Mouse (Mus musculus) heart, postnatal 0 days (tissue): Measurements from ENCODE around the gene Prm2.

Source experiments
- CTCF ChIP-seq: IDR thresholded peaks from 2 replicates; pipeline ENCODE4 v1.5.1; 2016; ENCODE audit warnings: antibody characterized with exemption, control low read depth, low read depth
- EP300 ChIP-seq: IDR thresholded peaks from 2 replicates; pipeline ENCODE4 v1.6.1; 2016; ENCODE audit warnings: antibody characterized with exemption, low read depth

- no peak for TF ChIP-seq CTCF
- TF ChIP-seq EP300: no peak
Observed at GRCm38 (mm10) chr16:10756168-10756567, 39.8 kb downstream of the Prm2 start.
